Mouse (Mus musculus): ENCODE data around the gene Emilin2.

The Emilin2 gene

GRCm38 (mm10) chr17:71300338-71300737 is 11.4 kb downstream of the Emilin2 start:
- no peak for DNase-seq (ENCODE audit: inconsistent ontology term)

GRCm38 (mm10) chr17:71299879-71300278 is 11.9 kb downstream of the Emilin2 start:
- no peak for DNase-seq (ENCODE audit: inconsistent ontology term)

GRCm38 (mm10) chr17:71294570-71294969 is 17.2 kb downstream of the Emilin2 start:
- DNase-seq (ENCODE audit: inconsistent ontology term), result no peak

GRCm38 (mm10) chr17:71292897-71293296 is 18.9 kb downstream of the Emilin2 start:
- DNase-seq (ENCODE audit: inconsistent ontology term), result no peak

GRCm38 (mm10) chr17:71291897-71292420 is 19.8 kb downstream of the Emilin2 start:
- DNase-seq (ENCODE audit: inconsistent ontology term), result no peak

- DNase-seq (ENCODE audit: inconsistent ontology term), result no peak
Observed at GRCm38 (mm10) chr17:71290486-71291410, 21.0 kb downstream of the Emilin2 start.

GRCm38 (mm10) chr17:71289572-71290176 is 22.1 kb downstream of the Emilin2 start:
- no peak for DNase-seq (ENCODE audit: inconsistent ontology term)

- DNase-seq (ENCODE audit: inconsistent ontology term), result no peak
Observed at GRCm38 (mm10) chr17:71288808-71289548, 22.8 kb downstream of the Emilin2 start.

GRCm38 (mm10) chr17:71288145-71288758 is 23.5 kb downstream of the Emilin2 start:
- DNase-seq (ENCODE audit: inconsistent ontology term), result no peak

GRCm38 (mm10) chr17:71287586-71287985 is 24.2 kb downstream of the Emilin2 start:
- DNase-seq (ENCODE audit: inconsistent ontology term), result no peak

GRCm38 (mm10) chr17:71285929-71286328 is 25.8 kb downstream of the Emilin2 start:
- DNase-seq (ENCODE audit: inconsistent ontology term), result no peak

GRCm38 (mm10) chr17:71284890-71285289 is 26.9 kb downstream of the Emilin2 start:
- DNase-seq (ENCODE audit: inconsistent ontology term), result peak; percentile 36

- DNase-seq (ENCODE audit: inconsistent ontology term), result no peak
Observed at GRCm38 (mm10) chr17:71283237-71283636, 28.5 kb downstream of the Emilin2 start.

- no peak for DNase-seq (ENCODE audit: inconsistent ontology term)
Observed at GRCm38 (mm10) chr17:71282716-71283115, 29.1 kb downstream of the Emilin2 start.

GRCm38 (mm10) chr17:71277701-71278491 is 33.9 kb downstream of the Emilin2 start:
- DNase-seq (ENCODE audit: inconsistent ontology term), result no peak

GRCm38 (mm10) chr17:71276771-71277170 is 35.0 kb downstream of the Emilin2 start:
- no peak for DNase-seq (ENCODE audit: inconsistent ontology term)

GRCm38 (mm10) chr17:71273901-71274300 is 37.9 kb downstream of the Emilin2 start:
- no peak for DNase-seq (ENCODE audit: inconsistent ontology term)

- DNase-seq (ENCODE audit: inconsistent ontology term), result no peak
Observed at GRCm38 (mm10) chr17:71268599-71268998, 43.2 kb downstream of the Emilin2 start.

GRCm38 (mm10) chr17:71268152-71268551 is 43.6 kb downstream of the Emilin2 start:
- DNase-seq (ENCODE audit: inconsistent ontology term), result no peak

- DNase-seq (ENCODE audit: inconsistent ontology term), result no peak
Observed at GRCm38 (mm10) chr17:71267374-71267773, 44.4 kb downstream of the Emilin2 start.

Data from Muller cell, postnatal 12 days (primary cell).